Mouse (Mus musculus) ES-Bruce4 (cell line): ENCODE results near the gene Tnnc2.

Experiments used
- CTCF ChIP-seq: IDR thresholded peaks from one replicate; pipeline ENCODE4 v1.8.1; 2011; ENCODE audit warnings: low read depth, low read length
- EP300 ChIP-seq: IDR thresholded peaks from 2 replicates; pipeline ENCODE4 v1.6.1; 2011; ENCODE audit warnings: low read depth, low read length; ENCODE audit not compliant: insufficient read depth
- POLR2A ChIP-seq: IDR thresholded peaks from one replicate; pipeline ENCODE4 v1.8.1; 2011; ENCODE audit warnings: low read length; ENCODE audit not compliant: insufficient read depth

DNA sequence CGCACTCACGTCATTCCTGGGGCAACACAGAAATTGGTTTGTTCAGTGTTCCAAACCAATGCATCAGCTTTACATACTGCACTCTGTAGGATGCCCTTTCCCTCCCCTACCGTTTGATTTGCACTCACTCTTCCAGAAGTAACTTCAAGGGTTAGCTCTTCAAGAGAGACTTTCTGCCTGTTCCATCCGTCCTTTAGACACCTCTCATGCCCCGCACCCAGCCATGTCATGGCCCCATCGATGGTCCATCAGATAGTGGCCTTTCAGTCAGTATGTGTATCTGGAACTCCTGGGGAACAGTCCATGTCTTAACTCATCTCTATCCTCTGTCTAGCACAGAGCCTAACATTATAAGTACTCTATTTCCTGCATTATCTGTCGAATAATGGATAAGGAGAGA, 17.2 kb downstream of the Tnnc2 start:
- TF ChIP-seq CTCF (no peak), POLR2A (no peak), EP300 (no peak)
